Mouse (Mus musculus) heart, adult 2 months (tissue): ENCODE results near the gene Hadha.

Experiments used
- CTCF ChIP-seq: fragments of 200-600 bp; IDR thresholded peaks from 2 replicates; pipeline ENCODE4 v1.8.1; 2022; ENCODE audit warnings: antibody characterized with exemption, mild to moderate bottlenecking, moderate library complexity
- POLR2A ChIP-seq: fragments of 200-500 bp; IDR thresholded peaks from 2 replicates; pipeline ENCODE4 v1.6.1; 2011; ENCODE audit warnings: mild to moderate bottlenecking, low read depth, low read length, control low read depth; ENCODE audit not compliant: insufficient read depth

DNA sequence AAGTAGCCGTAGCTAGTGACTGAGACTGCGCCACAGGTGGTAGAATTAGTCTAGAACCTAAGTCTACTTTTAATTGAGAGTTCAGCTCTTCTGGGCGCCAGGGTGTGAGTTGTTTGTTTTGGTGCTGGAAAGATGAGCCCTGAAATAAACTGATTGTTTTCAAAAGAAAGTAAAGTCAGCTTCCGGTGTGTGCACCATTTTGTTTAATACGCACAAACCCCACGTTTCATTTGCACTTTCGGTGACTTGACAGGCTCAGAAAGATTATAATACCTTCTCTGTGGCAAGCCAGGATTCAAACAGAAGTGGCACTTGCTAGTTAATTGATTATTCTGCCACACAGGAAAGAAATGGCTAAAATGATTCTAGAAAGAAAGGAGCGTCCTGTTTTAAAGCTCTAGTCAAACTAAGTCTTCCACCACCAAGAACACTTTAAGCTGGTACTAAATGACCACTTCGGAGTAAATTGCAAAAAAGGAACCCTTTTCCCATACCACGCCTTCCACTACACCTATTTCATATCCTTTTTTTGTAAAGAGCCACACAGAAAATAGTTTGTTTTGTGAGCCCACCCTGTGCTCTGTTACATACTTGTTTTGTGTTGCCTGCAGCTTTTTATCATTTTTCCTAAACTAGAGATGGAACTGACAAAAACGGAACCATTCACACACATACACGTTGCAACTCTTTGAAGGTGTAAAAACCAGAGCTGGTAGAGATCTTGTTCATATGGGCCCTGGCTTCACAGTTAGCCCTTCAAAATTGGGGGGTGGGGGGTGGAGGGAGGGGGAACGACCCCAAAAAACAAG lies 1.1 kb upstream of the Hadha start:
- TF ChIP-seq POLR2A (0 out of 2 replicates have a peak, but pooled peaks have one; percentile 18), CTCF (0 out of 2 replicates have a peak, but pooled peaks have one; percentile 11)
